Mouse (Mus musculus): ENCODE data around the gene Ctcf.

The Ctcf gene

DNA sequence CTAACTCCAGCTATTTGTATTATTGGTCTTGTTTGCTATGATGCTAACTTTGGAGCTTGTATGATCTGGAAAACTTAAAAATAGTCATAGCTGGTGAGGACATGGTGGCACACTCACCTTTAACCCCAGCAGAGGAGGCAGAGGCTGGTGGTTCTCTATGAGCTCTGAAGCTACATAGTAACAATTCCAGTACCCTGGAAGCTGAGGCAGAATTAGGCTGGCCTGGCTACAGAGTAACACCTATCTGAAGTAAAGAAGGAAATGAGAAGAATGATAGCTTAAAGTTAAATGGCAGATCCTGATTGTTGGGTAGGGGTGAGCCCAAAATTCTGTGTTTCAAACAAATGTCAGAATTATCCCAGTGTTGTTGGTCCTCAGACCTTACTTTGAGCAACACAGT lies 21.3 kb downstream of the Ctcf start:
- DNase-seq, result no peak

DNA sequence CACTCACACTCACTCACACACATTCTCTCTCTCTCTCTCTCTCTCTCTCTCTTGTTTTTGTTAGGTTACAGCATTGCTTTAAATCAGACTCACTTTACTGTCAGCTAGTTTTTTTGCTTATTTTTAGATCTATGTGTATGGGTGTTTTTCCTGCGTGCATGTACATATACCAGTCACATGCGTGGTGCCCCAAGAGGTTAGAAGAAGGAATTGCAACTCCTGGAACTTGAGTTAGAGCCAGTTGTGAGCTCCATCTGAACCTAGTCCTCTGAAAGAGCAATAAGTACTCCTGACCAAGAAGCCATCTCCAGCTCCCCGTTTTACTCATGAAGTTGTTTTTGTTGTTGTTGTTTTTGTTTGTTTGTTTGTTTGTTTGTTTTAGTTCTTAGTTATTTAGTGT lies 24.8 kb downstream of the Ctcf start:
- peak; percentile 28 to 42 for DNase-seq

DNA sequence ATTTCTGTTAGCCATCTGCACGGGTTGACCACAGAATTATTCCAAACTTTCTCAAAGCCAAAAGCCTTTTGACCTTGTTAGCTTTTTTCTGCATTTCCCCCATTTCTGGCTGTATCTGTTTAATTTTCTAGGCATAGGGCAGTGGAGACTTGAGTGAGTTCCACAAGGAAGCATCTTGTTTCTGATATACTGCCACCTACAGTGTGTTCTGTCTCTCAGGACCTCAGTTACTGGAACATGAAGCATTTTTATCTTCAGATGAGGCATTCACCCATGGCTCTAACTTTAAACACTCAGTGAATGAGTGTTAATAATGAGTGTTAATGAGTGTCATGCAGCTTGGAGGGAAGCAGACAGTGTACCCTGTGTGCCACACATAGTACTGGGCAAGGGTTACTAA lies 41.5 kb downstream of the Ctcf start:
- no peak for DNase-seq

DNA sequence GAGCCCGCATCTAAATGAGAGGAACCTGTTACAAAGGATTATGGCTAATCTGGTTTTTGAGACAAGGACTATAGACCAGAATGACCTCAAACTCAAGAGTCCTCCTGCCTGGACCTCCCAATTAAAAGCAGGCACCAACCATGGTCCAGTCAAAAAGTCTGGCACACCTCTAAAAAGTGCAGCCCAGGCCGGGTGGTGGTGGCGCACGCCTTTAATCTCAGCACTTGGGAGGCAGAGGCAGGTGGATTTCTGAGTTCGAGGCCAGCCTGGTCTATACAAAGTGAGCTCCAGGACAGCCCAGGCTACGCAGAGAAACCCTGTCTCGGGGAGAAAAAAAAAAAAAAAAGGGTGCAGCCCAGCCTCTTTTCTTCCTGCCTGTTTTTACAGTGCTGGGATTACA lies 49.0 kb downstream of the Ctcf start:
- no peak for DNase-seq

DNA sequence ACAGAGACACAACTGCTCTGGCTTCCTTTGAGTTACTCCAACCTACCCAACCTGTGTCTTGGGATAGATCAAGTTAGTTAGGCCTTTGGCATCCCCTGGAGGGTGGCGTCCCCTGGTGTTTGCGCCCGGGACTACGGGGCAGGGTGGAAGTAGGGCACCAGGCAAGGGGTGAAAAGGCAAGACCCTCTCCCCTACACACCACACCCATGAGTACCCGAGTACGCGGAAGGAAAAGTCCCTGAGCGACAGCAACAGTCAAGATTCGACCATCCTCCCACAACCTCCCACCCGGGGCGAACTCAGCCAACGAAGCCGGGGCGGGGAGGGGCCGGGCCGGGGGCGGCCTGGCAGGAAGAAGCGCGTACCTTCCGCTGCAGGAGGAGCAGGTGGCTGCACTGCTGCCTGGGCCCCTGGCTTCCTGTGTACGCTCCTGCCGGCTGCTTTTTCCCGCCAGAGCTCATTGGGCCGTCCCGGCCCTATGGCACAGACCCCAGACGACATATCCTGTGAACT lies 49.5 kb downstream of the Ctcf start, which contains the start of gene Carmil2:
Carmil2 (plus strand) TSS at position 479 of the 513 bp plus-strand sequence.
- peak; percentile 56 to 87 for DNase-seq

- no peak for DNase-seq
Observed at GRCm38 (mm10) chr8:105686551-105686950, 50.2 kb downstream of the Ctcf start.

- DNase-seq, result no peak
Observed at GRCm38 (mm10) chr8:105687512-105687911, 51.1 kb downstream of the Ctcf start.

DNA sequence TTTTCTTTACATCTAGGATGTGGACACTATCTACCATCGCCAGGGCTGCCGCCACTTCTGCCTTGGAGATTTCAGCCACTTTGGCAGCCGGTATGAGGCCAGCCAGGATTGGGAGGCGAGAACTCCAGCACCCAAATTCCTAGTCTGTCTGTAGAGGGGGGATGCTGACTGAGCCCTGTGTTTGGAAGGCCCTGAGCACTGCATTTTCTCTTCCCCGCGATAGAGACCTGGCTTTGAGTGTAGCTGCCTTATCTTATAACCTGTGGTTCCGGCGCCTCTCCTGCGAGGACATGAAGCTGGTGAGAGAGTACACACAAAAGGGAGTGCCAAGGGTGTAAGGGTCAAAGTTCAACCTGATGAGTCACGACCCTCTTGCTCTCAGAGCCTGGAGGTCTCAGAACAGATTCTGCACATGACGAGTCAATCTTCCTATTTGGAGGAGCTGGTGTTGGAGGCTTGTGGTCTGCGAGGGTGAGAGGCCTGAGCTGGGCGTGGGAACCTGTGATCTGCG lies 51.9 kb downstream of the Ctcf start:
- DNase-seq, result no peak

DNA sequence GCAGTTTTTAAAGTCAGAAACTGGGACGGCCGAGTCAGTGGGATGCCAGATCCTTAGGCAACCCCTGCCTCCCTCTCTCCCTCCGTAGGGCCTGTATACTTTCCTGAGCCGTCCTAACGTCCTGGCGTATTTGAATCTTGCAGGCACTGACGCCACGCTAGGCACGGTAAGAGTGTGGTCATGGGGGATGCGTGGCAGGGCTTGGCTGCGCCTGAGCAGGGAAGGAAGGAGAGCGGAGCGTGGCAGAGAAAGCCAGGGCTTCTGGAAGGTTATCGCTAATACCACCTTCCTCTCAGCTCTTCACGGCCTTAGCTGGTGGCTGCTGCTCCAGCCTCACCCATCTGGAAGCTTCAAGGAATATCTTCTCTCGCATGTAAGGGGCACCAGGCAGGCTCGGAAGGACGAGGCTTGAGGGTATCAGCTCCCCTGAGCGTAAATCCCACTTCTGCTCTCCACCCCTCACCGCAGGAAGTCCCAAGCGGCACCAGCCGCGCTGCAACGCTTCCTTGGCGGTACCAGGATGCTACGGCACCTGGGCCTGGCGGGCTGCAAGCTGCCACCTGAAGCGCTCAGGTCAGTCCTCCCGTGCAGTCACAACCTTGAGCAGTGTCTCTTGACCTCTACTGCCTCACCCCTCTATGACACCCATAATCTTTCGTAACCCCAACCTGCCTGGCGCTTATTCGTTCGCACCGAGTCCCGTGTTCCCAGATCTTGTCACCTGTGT lies 53.1 kb downstream of the Ctcf start:
- DNase-seq, result no peak

DNA sequence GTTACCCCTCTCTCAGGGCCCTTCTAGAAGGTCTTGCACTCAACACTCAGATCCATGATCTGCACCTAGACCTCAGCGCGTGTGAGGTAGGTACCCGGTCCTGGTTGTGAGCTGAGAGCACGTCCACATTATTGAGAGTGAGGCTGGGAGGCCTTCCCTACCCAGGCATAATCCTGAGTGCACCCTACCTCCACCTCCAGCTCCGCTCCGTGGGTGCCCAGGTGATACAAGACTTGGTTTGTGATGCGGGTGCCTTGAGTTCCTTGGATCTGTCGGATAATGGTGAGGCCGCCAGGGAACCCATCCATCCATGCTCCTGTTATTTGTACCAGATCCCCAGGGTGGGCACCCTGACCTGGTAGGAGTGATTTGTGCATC lies 53.6 kb downstream of the Ctcf start:
- DNase-seq, result no peak

- DNase-seq, result no peak
Observed at GRCm38 (mm10) chr8:105690978-105691377, 54.6 kb downstream of the Ctcf start.

- no peak for DNase-seq
Observed at GRCm38 (mm10) chr8:105692449-105693182, 56.2 kb downstream of the Ctcf start.

- DNase-seq, result peak; percentile 63 to 87
Observed at GRCm38 (mm10) chr8:105693648-105694047, 57.3 kb downstream of the Ctcf start.

DNA sequence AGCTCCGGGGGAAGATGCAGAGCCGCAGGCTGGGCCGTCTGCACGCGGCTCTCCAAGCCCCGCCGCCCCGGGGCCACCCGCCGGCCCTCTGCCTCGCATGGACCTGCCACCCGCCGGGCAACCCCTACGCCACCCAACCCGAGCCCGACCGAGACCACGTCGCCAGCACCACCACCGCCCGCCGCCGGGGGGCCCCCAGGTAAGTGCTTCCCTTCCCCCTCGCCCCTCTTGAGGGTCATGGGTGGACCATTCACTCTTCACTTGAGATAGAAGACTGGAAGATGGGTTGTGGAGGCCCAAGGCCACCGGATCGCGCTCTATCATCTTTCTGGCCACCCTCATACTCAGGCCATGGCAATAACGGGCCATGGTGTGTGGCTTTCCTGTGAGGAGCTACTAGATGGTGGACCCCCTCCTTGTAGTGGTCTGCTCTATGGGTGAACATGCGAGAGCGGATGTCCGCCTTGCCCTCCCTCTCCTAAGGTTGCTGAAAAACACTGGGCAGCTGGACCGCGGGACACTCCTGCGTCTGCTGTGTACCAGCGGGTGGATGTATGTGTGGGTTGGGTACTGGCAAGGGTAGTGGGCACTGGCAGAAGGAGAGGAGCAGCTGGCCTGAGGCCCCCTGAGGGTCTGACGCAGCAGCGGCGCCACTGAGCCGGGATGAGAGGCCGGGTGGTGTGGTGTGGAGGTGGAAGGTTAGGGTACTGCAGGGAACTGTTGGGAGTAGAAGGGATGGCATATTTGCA lies 57.9 kb downstream of the Ctcf start:
- peak in 1 of 2 experiments; percentile 27 for DNase-seq

DNA sequence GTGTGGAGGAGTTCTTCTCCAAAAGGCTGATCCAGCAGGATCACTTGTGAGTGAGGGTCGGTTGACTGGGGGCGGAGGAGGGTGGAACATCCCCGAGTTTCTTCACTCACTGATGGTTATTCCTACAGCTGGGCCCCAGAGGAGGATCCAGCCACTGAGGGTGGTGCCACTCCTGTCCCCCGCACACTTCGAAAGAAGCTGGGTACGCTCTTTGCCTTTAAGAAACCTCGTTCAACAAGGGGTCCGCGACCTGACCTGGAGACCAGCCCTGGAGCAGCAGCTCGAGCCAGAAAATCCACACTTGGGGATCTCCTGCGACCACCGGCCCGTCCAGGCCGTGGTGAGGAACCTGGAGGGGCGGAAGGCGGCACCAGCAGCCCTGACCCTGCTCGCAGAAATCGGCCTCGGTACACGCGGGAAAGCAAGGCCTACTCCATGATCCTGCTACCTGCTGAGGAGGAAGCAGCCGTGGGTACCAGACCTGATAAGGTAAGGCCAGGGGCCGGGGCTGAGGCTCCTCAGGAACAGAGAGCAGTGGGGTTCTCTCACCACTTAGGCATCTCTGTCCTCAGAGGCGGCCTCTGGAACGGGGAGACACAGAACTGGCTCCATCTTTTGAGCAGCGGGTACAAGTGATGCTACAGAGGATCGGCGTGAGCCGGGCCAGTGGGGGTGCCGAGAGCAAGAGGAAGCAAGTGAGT lies 58.9 kb downstream of the Ctcf start:
- DNase-seq, result no peak

- no peak for DNase-seq
Observed at GRCm38 (mm10) chr8:105697196-105697780, 60.9 kb downstream of the Ctcf start.

GRCm38 (mm10) chr8:105698734-105699133 lies 62.4 kb downstream of the Ctcf start:
- no peak for DNase-seq

DNA sequence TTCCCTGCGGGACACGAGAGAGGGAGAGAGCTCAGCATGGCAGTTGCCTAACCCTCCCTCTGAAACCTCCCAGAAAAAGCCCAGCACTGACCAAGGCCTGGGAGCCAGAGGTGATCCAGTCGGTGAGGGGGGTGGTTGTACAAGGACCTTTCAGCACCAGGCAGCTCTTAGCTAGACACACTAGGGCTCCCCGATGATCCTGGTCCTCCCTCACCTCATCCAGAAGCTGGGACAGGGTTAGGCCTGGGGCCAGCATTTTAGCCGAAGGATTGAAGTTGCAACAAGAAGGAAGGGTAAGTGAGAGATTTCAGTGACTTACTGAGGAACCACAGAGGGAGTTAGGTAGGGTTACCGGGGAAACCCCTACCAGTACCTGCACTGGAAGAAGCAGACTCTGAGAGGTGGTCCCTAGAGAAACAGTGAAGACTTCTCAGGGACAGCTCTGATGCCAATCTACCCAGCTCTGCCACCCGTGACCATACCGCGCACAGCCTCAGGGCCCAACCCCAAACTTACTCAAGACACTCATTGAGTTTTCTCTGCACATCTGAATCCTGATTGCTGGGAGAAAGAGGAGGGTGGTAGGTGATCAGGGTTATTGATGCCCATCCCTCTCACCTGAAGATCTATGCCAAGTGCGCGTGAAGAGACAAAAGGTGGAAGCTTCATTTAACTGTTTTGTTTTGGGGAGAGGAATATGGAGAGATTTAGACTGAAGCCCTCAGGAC lies 63.3 kb downstream of the Ctcf start:
- DNase-seq, result no peak

DNA sequence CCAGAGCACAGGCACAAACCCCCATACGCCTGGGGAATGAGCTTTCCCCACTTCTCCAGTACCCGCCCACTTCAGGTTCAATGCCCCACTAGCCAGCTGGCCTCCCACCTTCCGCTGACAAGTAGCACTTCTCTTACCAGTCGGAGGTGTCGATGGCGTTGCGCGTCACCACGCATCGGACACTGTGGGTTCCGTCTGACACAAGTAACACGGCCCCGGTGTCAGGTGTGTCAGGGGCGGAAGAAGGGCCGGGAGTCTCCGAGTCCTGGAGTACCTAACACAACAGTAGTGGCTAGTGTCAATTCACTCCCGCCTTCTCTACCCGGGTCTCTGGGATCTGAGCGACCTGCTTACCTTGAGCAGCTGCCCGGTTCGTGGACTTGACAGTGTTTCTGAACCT lies 64.2 kb downstream of the Ctcf start:
- peak; percentile 67 to 75 for DNase-seq

- DNase-seq, result peak; percentile 95 to 97
Observed at GRCm38 (mm10) chr8:105700966-105701824, 64.8 kb downstream of the Ctcf start, which contains the start of the genes Acd and Pard6a. Acd (minus strand) TSS chr8:105701102. Pard6a (plus strand) TSS chr8:105701148.

Data from kidney, postnatal 36 days (tissue).